Mouse (Mus musculus): ENCODE results near the gene Nacc2. TPM values are rescaled to one million over a fixed set of nuclear protein-coding genes. Genes with fewer than 3 reads are reported as not detected.

Gene Nacc2
- polyA plus RNA-seq, 1 experiment from 2014 or later, result 4.7 TPM

GRCm38 (mm10) chr2:26119310-26119592, 3.8 kb downstream of the Nacc2 start:
- Histone ChIP-seq H3K4me3 (replicated peaks) (no peak overlapping the region), H3K36me3 (no peaks in the 10 kb centered on the region), H3K9me3 (no peaks in the 10 kb centered on the region), H3K4me1 (replicated peaks) (peaks cover 22% of the 10 kb centered on the region), H3K27me3 (peaks cover 56% of the 10 kb centered on the region), H3K27ac (no peak overlapping the region), H3K4me2 (no peak overlapping the region), H3K9ac (replicated peaks) (0 out of 2 replicates have a peak overlapping the region, but pooled peaks have one; percentile 42)
- no peak for ATAC-seq (ENCODE audit: insufficient number of reproducible peaks, insufficient read depth, low FRiP score, low TSS enrichment, low read depth)
- 14% methylated on average over 2 of the region's 2 CpGs for WGBS

GRCm38 (mm10) chr2:26118584-26119309, 4.3 kb downstream of the Nacc2 start:
- WGBS, result 36% methylated on average over 4 of the region's 4 CpGs
- no peak overlapping the region for H3K27ac ChIP-seq
- H3K27me3 ChIP-seq, result peaks cover 51% of the 10 kb centered on the region
- H3K36me3 ChIP-seq, result no peaks in the 10 kb centered on the region
- H3K4me2 ChIP-seq, result no peak overlapping the region
- peaks cover 22% of the 10 kb centered on the region for H3K4me1 ChIP-seq (replicated peaks)
- ATAC-seq (ENCODE audit: insufficient number of reproducible peaks, insufficient read depth, low FRiP score, low TSS enrichment, low read depth), result no peak
- H3K9ac ChIP-seq (replicated peaks), result peak overlapping the region; percentile 42; the same call in 1 of the 2 replicates
- H3K4me3 ChIP-seq (replicated peaks), result no peak overlapping the region
- H3K9me3 ChIP-seq, result no peaks in the 10 kb centered on the region

- Histone ChIP-seq H3K27ac (no peak overlapping the region), H3K27me3 (peaks cover 40% of the 10 kb centered on the region)
Observed at GRCm38 (mm10) chr2:26117580-26117979, 5.4 kb downstream of the Nacc2 start.

DNA sequence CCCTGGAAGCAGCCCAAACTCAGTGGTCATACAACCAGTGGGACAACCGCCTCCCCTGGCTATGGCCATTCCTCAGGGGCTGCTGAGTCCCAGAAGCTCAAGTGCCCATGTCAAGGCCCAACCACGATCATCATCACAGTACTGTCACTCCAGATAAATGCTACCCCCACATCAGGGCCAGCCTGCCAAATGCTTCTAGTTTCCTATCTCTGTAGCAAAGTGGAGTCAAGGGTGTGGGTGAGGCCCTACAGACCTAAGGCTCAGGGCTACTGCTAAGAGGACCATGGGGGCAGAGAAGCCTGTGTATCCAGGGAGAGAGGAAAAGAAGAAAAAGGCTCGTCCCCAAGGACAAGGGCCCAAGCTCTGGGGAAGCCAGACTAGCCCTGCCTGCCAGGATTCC, 6.5 kb downstream of the Nacc2 start:
- no peaks in the 10 kb centered on the region for H3K9me3 ChIP-seq
- WGBS, result 70% methylated on average over 3 of the region's 3 CpGs
- peaks cover 29% of the 10 kb centered on the region for H3K27me3 ChIP-seq
- no peak for ATAC-seq (ENCODE audit: insufficient number of reproducible peaks, insufficient read depth, low FRiP score, low TSS enrichment, low read depth)
- H3K4me2 ChIP-seq, result no peak overlapping the region
- no peaks in the 10 kb centered on the region for H3K36me3 ChIP-seq
- no peak overlapping the region for H3K27ac ChIP-seq
- H3K4me3 ChIP-seq (replicated peaks), result no peak overlapping the region
- H3K4me1 ChIP-seq (replicated peaks), result peaks cover 8% of the 10 kb centered on the region
- H3K9ac ChIP-seq (replicated peaks), result no peak overlapping the region

More at GRCm38 (mm10) chr2:26117580-26117979, 5.4 kb downstream of the Nacc2 start:
- no peaks in the 10 kb centered on the region for H3K36me3 ChIP-seq
- peaks cover 13% of the 10 kb centered on the region for H3K4me1 ChIP-seq (replicated peaks)
- H3K4me3 ChIP-seq (replicated peaks), result no peak overlapping the region
- 84% methylated on average over 1 of the region's 1 CpGs for WGBS
- no peak overlapping the region for H3K4me2 ChIP-seq
- H3K9ac ChIP-seq (replicated peaks), result no peak overlapping the region
- H3K9me3 ChIP-seq, result no peaks in the 10 kb centered on the region
- no peak for ATAC-seq (ENCODE audit: insufficient number of reproducible peaks, insufficient read depth, low FRiP score, low TSS enrichment, low read depth)

GRCm38 (mm10) chr2:26115215-26115614, 7.8 kb downstream of the Nacc2 start:
- Histone ChIP-seq H3K4me1 (replicated peaks) (peaks cover 8% of the 10 kb centered on the region), H3K9ac (replicated peaks) (no peak overlapping the region), H3K27ac (no peak overlapping the region), H3K36me3 (no peaks in the 10 kb centered on the region), H3K9me3 (no peaks in the 10 kb centered on the region), H3K4me3 (replicated peaks) (no peak overlapping the region), H3K27me3 (peaks cover 16% of the 10 kb centered on the region), H3K4me2 (no peak overlapping the region)
- no peak for ATAC-seq (ENCODE audit: insufficient number of reproducible peaks, insufficient read depth, low FRiP score, low TSS enrichment, low read depth)
- WGBS, result 80% methylated on average over 6 of the region's 6 CpGs

DNA sequence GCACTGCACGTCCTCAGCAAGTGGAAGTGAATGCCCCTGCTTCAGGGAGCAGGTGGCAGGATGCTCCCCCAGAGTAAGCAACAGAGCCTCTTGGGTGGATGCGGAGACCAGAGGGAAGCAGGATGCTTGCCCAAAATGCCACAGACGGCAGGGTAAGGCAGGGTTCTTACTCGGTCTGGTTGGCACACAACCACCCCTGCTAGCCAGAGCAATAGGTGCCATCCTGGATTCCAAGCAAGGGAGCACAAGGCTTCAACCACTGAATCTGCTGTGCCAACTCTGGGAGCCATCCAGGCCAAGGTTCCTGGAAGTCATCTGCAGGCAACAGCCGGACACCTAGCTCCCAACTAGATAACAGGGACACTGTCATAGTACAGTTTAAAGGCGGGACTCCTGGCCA, 14.8 kb downstream of the Nacc2 start:
- no peak for ATAC-seq (ENCODE audit: insufficient number of reproducible peaks, insufficient read depth, low FRiP score, low TSS enrichment, low read depth)
- Histone ChIP-seq H3K4me3 (replicated peaks) (no peak overlapping the region), H3K4me1 (replicated peaks) (no peaks in the 10 kb centered on the region), H3K9me3 (no peaks in the 10 kb centered on the region), H3K36me3 (no peaks in the 10 kb centered on the region), H3K27me3 (no peaks in the 10 kb centered on the region; the same call in 1 of the 2 replicates), H3K27ac (no peak overlapping the region), H3K9ac (replicated peaks) (no peak overlapping the region), H3K4me2 (no peak overlapping the region)
- 88% methylated on average over 6 of the region's 6 CpGs for WGBS

DNA sequence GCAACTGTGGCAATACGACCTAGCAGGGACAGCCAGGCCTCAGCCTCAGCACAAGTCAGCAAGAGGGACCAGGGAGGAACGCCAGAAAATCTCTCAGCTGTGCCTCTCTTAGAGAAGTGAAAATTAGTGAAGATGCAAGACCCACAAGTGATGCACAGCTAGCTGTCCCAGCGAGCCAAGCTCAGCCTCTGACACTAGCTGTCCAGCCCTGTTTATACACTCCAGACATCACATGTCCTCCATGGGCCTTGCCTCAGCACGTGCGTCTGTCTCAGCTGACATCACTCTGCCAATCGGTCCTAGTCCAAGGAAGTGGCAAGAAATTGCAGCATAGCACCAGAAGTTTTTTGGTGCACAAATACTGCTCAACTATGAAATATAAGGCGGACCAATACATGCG, 16.0 kb downstream of the Nacc2 start:
- no peak for ATAC-seq (ENCODE audit: insufficient number of reproducible peaks, insufficient read depth, low FRiP score, low TSS enrichment, low read depth)
- no peak overlapping the region for H3K4me2 ChIP-seq
- 81% methylated on average over 8 of the region's 8 CpGs for WGBS
- no peak overlapping the region for H3K4me3 ChIP-seq (replicated peaks)
- H3K9me3 ChIP-seq, result no peaks in the 10 kb centered on the region
- no peaks in the 10 kb centered on the region for H3K36me3 ChIP-seq
- H3K9ac ChIP-seq (replicated peaks), result no peak overlapping the region
- no peak overlapping the region for H3K27ac ChIP-seq
- H3K27me3 ChIP-seq, result no peaks in the 10 kb centered on the region; the same call in 1 of the 2 replicates
- no peaks in the 10 kb centered on the region for H3K4me1 ChIP-seq (replicated peaks)

DNA sequence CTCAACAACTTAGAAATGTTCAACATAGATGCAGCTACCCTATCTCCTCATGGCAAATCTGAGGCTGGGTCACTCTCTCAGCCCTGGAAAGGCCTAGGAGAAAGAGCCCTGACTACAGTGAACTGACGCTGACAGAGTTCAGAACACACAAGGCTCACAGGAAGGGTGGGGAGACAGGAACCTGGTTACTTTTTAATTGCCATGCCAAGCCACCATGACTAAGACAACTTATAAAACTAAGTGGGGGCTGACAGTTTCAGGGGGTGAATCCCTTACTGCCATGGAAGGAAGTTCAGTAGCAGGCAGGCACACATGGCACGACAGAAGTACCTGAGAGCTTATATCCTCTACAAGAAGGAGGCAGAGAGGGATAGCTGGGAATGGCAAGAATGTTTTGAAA, 16.8 kb downstream of the Nacc2 start:
- Histone ChIP-seq H3K36me3 (no peaks in the 10 kb centered on the region), H3K27ac (no peak overlapping the region), H3K4me3 (replicated peaks) (no peak overlapping the region), H3K27me3 (no peaks in the 10 kb centered on the region; the same call in 1 of the 2 replicates), H3K9me3 (no peaks in the 10 kb centered on the region), H3K4me2 (no peak overlapping the region), H3K4me1 (replicated peaks) (no peaks in the 10 kb centered on the region), H3K9ac (replicated peaks) (no peak overlapping the region)
- WGBS, result 84% methylated on average over 2 of the region's 2 CpGs
- ATAC-seq (ENCODE audit: insufficient number of reproducible peaks, insufficient read depth, low FRiP score, low TSS enrichment, low read depth), result no peak

DNA sequence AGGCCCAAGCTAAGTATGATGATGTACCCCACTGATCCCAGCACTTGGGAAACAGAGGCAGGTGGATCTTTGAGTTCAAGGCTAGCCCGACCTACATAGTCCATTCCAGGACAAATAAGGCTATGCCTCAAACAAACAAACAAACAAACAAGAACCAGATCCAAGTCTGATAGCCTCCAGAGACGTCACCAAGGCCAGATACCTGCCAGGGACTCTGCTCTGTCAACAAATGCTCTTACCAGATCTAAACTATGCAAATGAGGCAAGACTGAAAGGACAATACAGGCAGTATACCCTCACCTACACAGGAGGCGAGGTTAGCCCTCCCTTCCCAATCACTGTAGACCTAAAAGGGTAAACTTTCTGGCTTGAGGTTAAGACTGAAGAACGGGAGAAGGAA, 22.7 kb downstream of the Nacc2 start:
- ATAC-seq (ENCODE audit: insufficient number of reproducible peaks, insufficient read depth, low FRiP score, low TSS enrichment, low read depth), result no peak
- Histone ChIP-seq H3K36me3 (no peaks in the 10 kb centered on the region), H3K9me3 (no peaks in the 10 kb centered on the region), H3K27ac (no peak overlapping the region), H3K9ac (replicated peaks) (no peak overlapping the region), H3K4me3 (replicated peaks) (no peak overlapping the region), H3K27me3 (no peaks in the 10 kb centered on the region), H3K4me1 (replicated peaks) (peaks cover 6% of the 10 kb centered on the region; the same call in 1 of the 2 replicates), H3K4me2 (no peak overlapping the region)
- WGBS, result 63% methylated on average over 4 of the region's 4 CpGs

- Histone ChIP-seq H3K36me3 (no peaks in the 10 kb centered on the region), H3K27ac (no peak overlapping the region), H3K4me1 (replicated peaks) (peaks cover 6% of the 10 kb centered on the region; the same call in 1 of the 2 replicates), H3K9ac (replicated peaks) (no peak overlapping the region), H3K4me3 (replicated peaks) (no peak overlapping the region), H3K4me2 (no peak overlapping the region), H3K27me3 (no peaks in the 10 kb centered on the region), H3K9me3 (no peaks in the 10 kb centered on the region)
- 63% methylated on average over 1 of the region's 1 CpGs for WGBS
- no peak for ATAC-seq (ENCODE audit: insufficient number of reproducible peaks, insufficient read depth, low FRiP score, low TSS enrichment, low read depth)
Observed at GRCm38 (mm10) chr2:26099851-26100250, 23.2 kb downstream of the Nacc2 start.

- Histone ChIP-seq H3K4me1 (replicated peaks) (peaks cover 6% of the 10 kb centered on the region; the same call in 1 of the 2 replicates), H3K27ac (no peak overlapping the region), H3K27me3 (no peaks in the 10 kb centered on the region), H3K4me2 (no peak overlapping the region), H3K4me3 (replicated peaks) (no peak overlapping the region), H3K9ac (replicated peaks) (no peak overlapping the region), H3K36me3 (no peaks in the 10 kb centered on the region), H3K9me3 (no peaks in the 10 kb centered on the region)
- 83% methylated on average over 5 of the region's 5 CpGs for WGBS
- no peak for ATAC-seq (ENCODE audit: insufficient number of reproducible peaks, insufficient read depth, low FRiP score, low TSS enrichment, low read depth)
Observed at GRCm38 (mm10) chr2:26099260-26099659, 23.8 kb downstream of the Nacc2 start.

- no peak for ATAC-seq (ENCODE audit: insufficient number of reproducible peaks, insufficient read depth, low FRiP score, low TSS enrichment, low read depth)
- WGBS, result 78% methylated on average over 7 of the region's 7 CpGs
- Histone ChIP-seq H3K4me1 (replicated peaks) (peaks cover 27% of the 10 kb centered on the region), H3K9me3 (no peaks in the 10 kb centered on the region), H3K27ac (no peak overlapping the region), H3K9ac (replicated peaks) (no peak overlapping the region), H3K27me3 (peaks cover 48% of the 10 kb centered on the region), H3K36me3 (peaks cover 6% of the 10 kb centered on the region; the same call in 1 of the 2 replicates), H3K4me2 (no peak overlapping the region), H3K4me3 (replicated peaks) (no peak overlapping the region)
Observed at GRCm38 (mm10) chr2:26093897-26094296, 29.1 kb downstream of the Nacc2 start.

All from limb, embryonic 12.5 days (tissue).